Mouse (Mus musculus) megakaryocyte, embryonic 14.5 days (primary cell): Measurements from ENCODE around the gene Ssr3.

ENCODE experiments used
- FLI1 ChIP-seq: IDR thresholded peaks from 2 replicates; pipeline ENCODE4 v1.6.1; 2012; ENCODE audit warnings: low read length, inconsistent platforms, mixed read lengths
- GATA1 ChIP-seq: IDR thresholded peaks from 3 replicates; pipeline ENCODE4 v1.6.1; 2012; ENCODE audit warnings: mixed read lengths, low read length, inconsistent platforms, borderline replicate concordance

DNA sequence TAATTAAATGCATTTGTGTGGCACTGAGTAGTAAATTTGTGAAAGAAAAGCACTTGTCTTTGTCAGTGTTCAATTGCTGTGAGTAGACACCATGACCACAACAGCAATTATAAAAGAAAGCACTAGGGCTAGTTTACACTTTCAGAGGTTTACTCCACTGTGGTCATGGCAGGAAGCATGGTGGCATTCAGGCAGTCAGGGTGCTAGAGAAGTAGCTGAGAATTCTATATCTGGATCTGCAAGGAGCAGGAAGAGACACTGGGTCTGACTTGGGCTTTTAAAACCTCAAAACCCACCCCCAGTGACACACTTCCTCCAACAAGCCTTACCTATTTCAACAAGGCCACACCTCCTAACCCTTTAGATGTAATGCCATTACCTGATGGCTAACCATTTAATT lies 24.1 kb upstream of the Ssr3 start:
- TF ChIP-seq GATA1 (no peak), FLI1 (no peak)
